Mouse (Mus musculus) R1 (cell line): ENCODE results near the gene Hoxa3.

ENCODE experiments used
- DNase-seq: peaks from one replicate; pipeline ENCODE4 v3.0.0-alpha.2; 2018; ENCODE audit warnings: low read depth, low spot score

Gene Hoxa3

DNA sequence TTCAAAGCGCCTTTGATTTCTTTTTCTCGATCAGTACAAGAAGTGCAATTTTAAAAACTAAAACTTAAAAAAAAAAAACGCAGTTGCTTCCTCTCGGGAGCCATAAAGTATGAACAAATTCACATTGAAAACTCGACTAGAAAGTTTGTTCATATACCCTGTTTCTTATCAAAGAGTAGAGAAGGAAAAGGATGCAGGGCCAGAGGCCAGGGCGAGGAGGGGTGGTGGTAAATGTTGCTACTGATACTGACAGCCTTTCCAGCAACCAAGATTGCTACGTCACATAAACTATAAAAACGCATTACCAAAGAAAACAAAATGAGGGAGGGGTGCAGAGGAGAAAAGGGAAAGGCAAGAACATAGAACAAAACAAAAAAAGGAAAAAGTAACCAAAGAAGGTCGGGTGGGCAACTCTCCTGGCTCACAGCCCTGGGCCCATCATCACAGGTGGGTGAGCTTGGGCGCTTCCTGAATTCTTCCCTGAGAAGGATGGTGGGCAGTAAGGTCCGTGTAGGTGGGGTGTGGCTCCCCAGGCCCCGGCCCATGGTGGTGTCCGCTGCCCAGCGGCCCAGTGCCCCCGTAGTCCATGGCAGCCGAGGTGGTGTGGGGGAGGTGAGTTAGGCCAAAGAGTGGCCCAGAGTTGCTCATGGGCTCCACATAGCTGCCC, 43.5 kb downstream of the Hoxa3 start:
- DNase-seq, result no peak

DNA sequence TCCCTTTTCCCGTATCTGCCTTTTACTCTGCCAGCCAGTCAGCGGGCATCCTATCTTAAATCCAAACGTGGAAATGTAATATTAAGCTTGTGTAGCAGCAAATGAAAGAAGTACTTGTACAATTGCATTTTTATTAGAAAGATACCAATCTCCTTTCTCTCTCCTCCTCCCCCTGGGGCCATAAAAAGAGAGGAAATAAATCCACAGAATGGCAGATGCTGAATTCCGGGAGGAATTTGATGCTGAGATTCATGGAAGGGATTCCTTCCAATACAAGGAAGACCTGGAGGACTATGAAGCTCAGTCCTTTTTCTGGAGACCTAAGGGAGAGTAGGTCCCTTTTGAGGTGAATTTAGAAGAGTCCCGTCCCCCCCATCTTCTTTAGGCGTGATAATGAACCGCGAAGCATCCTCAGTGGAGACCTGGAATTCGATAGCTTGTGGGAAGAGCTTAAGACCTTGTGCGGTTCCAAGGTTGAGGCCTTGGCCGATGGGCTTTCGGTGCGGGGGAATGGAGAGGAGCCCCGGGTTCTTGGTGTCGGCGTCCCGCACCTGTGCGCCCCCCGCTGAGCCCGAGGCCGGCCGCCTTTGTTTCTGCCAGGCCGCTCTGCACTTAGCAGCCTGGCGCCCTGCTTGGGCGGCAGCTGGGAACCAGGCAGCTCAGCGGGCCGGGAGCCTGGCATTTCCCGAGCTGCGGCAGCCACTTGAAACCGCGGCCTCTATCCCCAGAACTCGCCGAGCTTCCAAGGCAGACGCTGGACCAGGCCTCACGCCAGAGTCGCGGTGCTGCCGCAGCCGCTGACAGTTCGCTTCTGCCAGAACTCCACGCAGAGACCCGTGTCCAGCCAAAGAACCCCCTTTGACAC, 44.7 kb downstream of the Hoxa3 start:
- no peak for DNase-seq

DNA sequence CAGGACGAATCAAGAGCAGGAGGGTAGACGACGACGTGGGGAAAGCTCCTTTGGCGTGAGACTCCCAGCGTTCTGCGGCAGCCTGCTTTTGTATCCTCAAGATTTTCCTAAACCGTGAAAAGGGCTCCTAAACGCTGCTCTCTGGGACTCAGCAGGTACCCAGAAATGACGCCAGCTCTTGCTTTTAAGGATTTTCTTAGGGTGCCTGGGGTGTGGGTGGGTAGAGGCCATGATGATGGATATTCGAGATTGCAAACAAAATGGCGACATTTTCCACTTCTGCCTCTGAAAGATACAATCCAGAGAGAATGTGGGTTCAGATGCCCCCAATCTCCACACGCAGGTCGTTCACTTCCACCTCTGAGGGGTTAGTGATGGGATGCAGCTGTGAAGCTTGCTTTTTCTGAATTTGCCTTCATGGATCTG, 45.4 kb downstream of the Hoxa3 start:
- no peak for DNase-seq

DNA sequence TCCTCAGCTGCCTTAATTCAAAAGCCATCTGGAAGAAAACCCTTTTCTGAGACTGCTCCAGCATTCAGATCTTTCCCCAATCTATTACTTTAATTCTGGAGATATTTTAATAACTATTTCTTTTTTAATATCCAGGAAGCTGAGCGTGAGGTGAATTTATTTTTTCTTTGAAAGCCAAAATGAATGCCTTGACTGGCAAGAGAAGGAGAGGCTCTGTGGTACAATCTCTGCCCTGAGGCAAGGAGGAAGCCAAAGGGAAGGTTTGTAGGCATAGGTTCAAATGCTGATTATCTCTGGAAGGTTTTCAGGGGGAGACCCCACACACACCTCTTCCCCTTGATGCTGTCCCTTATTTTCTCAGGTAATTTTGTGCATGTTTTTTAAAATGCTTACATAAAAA, 46.0 kb downstream of the Hoxa3 start:
- no peak for DNase-seq

DNA sequence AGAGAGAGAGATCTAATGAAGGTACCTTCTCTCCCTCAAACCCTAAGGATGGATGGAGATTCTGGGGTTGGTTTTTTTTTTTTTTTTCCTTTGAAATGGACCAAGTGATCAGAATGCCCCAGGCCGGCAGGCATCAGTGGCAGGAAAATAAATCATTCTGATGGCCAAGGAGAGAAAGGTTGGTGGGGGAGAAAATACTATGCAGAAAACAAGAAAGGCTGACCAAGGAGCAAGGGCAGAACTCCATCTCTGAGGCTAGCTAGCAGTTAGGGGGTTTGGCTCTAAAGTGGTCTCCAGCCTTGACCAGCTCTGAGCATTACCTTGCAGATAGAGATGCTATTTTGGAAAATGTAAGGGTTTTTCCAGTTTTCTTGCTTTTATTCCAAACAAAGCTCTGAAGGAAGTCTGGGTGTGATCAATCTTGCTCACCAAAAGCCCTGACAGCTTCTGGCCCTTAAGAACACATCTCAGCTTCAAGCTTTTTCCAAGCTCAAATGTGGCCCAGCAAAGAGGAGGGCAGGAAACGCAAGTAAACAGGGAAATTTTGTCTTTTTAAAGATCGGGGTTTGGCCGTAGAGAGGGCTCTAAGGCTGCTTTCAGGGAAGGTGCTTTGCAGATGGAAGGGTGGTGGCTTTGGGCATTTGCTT, 46.6 kb downstream of the Hoxa3 start:
- no peak for DNase-seq

DNA sequence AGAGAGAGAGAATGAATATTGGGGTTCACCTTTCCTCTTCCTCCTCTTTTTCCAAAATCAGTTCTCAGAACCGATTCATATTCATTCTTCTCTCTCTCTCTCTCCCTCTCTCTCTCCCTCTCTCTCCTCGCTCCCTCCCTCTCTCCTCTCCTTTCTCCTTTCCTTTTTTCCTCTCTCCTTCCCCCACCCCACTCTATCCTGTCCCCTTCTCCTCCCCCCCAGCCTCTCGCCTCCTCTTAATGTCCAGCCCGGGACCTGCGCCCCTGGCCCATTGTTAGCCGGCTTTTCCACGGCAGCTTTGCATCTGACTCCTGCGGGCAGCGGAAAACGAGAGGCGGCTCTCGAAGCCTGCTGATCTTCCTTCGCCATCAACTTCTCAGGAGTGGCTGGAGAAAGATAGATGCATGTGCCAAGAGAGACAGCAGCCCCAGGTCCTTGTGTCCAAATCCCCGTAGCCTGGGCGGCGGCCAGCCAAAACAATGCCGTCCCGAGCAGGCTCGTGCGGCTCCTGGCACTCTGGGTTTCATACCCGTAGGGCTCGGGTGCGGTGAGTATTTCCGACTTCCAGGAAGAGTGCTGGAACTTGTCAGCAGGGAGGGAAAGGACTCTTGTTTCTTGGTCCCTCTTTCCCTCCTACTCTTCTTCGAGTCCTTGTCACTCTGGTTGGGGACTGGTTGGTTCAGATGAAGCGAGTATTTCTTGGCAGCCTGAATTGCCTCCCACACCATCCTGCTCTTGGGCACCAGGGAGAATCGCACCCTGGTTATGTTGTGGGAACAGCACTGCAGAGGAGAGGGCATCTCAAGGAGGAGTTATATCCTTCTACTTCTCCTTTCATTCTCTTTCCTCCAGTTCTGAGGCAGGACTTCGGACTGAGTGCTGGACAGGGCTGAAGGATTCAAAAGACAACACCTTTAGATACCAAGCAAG, 47.4 kb downstream of the Hoxa3 start:
- no peak for DNase-seq

DNA sequence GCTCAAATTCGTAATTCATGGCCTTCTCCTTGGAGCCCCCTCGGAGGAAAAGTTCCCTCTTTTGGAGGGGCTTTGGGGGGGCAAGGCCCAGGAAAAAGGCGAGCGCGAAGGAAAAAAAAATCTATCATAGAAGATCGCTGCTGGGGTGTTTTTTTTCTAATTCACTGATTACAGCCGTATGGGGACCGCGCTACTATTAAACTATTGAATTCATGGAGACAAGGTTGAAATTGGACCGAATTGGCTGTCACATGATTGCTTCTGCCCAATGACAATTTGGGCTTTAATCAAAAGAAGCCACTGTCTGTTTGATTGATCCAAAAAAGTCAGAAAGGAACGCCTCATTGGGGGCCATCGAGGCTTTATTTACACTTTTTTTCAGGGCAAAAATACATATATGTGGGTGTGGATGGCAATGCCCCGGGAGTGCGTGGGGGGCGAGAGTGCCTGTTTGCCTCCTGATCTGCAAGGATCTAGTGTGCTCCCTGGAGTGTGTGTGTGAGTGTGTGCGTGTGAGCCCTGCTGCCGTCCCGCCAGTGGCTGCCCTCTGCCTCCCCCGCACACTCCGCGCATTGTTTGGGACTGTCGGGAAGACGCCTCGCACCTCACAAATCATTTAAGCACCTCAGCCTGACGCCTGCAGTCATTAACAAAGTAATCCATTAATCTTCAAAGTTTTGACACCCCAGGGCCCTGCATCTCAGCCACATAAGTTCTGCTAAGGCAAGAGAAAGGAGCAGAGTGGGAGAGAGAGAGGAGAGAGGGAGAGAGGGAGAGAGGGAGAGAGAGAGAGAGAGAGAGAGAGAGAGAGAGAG, 48.3 kb downstream of the Hoxa3 start, which contains the start of gene Hoxa2:
Gene Hoxa2 (minus strand): TSS at position 206 of the 815 bp plus-strand sequence.
- no peak for DNase-seq

DNA sequence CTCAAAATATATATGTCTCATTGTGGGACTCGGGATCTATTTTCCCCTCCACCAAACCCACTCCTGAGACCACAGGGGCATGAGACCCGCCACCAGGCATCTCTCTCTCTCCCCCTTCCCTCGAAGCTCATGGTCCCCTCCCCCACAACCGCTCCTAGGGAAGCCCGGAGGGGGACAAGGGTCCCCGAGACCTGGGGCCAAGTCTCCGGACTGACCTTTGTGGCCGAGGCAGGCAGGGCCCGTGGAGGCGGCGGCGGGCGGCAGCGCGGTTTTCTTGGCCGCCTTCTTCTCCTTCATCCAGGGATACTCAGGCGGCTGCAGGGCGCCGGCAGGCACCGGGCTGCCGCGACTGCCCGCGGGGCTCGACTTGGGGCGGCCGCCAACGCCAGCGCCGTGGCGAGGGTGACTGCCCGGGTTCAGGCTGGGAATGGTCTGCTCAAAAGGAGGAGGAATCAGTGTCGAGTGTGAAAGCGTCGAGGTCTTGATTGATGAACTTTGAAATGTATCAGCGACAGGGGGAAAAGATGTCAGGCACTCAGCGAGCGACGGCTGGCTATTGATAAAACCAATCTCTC, 49.0 kb downstream of the Hoxa3 start:
- peak; percentile 25 for DNase-seq

DNA sequence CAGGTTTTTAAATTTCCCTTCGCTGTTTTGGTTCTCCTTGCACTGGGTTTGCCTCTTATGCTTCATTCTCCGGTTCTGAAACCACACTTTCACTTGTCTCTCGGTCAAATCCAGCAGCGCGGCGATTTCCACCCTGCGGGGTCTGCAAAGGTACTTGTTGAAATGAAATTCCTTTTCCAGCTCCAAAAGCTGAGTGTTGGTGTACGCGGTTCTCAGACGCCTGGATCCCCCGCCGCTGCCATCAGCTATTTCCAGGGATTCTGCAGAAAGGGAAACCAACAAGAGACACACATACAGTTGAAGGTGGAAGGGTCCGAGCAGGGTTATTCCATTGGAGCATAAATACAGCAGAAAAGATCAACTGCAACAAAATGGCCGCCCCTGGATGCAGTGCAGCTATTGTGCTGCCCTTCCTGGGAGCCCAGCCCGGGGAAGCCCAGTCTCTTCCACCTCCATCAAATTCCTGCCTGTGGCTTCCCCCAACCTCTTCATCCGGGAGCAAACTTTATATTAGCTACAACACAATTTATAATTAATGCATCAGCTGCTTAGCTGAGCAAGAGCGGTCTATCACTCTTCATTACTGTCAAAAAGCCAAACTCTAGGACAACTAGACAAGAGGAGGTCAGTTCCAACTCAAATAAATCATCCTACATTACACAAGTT, 49.6 kb downstream of the Hoxa3 start:
- DNase-seq, result peak; percentile 41

DNA sequence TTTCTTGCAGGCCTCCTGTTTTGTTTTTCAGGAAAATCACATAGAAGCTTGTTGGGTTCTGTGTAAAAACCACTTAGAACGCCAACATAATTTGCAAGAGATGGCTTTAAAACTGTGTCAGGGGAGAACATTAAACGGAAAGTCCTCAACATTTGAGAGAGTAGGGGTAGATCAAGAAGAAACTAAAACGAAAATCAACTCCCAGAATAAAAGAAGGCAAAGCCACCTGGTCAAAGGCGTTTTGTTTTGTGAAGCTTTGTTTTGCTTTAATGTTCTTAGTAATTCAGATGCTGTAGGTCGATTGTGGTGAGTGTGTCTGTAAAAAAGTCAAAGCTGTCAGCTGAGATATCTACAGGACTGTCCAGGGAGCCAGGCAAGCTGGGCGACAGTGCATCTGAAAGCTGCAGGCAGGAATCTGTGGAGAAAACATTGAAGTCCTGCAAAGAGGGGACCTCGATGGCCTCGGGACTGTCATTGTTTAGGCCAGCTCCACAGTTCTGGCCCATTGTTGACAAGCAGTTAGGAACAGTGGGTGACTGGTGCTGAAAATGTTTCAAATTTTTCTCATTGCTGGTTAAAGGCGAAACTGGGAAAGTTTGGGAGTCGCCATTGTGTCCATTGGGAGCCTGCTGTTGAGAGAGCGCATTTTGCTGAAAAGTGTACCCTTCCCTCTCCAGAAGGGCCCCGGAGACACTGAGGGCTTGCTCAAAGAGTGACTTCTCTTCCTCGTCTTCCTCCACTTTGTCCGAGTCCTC, 50.3 kb downstream of the Hoxa3 start:
- no peak for DNase-seq

DNA sequence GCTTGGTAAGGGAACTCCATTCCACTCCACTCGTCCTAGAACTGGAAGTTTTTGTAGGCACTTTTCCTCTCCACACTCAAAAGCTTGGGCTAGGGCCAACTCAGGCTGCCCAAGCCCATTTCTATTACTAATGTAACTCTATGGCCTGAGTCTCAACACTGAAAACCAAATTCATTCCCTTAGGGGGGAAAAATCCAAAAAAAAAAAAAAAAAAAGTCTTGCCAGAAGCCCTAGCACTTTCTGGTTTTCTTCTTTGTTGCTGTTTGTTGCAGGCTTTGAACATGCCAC, 51.1 kb downstream of the Hoxa3 start:
- no peak for DNase-seq

DNA sequence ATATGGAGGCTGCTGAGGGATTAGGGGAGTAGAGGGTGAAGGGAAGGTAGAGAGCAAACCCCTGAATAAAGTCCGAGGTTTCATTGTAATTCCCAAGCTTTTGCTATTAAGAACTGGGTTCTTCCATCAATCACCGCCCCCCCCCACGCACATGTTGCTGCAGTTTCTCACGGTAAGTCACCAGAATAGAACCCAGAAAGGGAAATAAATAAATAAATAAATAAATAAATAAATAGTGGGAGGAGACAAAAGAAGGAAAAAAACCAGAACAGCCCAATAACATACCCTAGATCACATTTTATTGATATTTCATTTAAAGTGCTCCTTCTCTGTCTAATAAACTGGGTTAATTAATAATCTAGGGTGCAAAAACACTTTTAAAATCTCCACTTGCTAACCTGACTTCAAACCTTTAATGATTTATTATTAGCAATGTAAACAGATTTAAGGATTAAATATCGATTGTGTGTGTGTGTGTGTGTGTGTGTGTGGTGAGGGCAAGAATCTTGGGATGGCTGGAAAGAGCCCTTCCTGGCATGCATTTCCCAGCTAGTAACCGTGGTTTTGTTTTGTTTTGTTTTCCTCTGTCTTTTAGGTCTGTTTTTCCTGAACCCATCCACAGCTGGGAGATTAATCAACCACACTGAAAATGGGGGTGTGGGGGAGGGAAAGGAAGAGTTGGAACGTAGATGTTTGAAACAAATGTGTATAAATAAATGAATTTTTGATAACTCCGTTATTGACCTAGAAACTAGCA, 51.6 kb downstream of the Hoxa3 start:
- no peak for DNase-seq

DNA sequence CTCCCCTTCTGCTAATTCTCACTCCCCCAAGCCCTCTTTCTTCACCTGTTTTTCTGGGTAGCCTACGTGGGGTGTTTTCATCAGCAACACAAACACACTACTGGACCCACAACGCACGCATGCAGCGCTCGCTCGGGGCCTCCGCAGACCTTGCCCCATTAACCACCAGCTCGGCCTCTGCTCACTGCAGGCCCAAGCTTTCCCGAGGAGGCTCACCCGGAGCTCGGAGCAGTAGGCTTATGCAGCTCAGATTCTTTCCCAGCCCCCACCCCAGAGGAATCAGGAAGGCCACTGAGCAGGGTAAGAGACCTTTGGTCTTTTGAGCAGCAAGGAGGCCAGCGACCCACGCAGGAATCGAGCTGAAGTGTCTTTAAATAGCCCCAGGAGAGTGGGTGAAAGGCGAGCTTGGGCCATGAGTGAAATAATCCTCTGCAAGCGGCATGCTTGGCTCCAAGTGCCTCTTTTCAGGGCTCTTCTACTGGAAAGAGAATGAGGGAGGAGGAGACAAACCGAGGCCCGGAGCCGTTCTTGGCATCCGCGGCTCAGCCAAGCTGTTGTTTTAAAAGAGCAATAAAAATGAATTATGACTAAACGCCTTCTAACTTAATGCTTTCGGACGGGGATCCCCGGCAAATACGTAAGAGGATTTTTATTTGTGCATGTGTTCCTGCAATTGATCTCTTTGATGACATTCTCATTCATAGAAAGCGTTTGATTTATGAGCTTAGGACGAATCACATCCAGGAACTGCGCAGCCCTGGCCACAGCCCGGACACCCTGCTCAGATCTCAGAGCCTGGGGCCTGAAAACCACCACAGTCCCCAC, 52.4 kb downstream of the Hoxa3 start:
- DNase-seq, result no peak

DNA sequence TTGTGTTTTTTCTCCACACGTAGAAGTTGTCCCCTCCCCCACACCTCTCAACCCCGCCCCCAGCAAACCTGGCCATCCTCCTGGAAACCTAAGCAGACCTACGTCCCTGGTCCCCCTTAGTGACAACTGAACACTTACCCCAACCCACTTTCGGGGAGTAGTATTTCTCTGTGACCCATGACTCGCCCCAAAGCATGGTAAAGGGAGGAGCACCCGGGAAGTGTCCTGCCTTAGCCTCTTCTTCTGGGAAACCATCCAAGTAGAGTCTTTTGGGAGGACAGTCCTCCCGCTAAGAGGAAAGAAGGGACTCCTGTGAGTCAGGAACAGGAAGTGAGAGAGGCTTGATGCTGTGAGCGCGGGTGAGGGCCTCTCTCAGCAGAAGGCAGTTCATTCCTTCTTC, 53.2 kb downstream of the Hoxa3 start:
- no peak for DNase-seq

DNA sequence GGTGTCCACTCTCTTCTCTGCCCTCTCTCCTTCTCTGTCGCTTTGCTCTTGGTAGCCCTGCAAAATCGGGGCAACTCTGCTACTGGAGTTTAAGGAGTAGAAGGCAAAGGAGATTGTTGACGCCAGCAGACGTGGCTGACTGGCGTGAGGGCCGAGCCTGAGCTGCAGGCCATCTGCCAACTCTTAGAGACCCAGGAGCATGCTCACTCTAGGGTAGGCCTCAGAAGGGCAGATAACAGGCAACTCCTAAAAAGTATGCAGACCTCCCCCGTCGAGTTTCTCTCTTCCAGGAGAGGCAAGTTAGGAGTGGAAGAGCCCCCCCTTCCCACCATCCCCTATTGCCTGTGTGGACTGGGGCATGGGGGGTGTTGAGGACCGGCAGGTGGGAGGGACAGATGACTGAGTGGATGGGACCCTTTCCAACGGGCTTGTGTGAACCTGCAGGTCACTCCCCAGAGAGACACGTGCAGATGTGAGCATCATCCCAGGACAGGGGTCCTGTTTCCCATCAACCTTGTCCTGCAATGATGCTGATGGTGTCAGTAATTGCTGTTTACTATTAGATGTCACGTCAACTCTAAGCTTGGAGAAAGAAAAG, 53.9 kb downstream of the Hoxa3 start:
- DNase-seq, result no peak

DNA sequence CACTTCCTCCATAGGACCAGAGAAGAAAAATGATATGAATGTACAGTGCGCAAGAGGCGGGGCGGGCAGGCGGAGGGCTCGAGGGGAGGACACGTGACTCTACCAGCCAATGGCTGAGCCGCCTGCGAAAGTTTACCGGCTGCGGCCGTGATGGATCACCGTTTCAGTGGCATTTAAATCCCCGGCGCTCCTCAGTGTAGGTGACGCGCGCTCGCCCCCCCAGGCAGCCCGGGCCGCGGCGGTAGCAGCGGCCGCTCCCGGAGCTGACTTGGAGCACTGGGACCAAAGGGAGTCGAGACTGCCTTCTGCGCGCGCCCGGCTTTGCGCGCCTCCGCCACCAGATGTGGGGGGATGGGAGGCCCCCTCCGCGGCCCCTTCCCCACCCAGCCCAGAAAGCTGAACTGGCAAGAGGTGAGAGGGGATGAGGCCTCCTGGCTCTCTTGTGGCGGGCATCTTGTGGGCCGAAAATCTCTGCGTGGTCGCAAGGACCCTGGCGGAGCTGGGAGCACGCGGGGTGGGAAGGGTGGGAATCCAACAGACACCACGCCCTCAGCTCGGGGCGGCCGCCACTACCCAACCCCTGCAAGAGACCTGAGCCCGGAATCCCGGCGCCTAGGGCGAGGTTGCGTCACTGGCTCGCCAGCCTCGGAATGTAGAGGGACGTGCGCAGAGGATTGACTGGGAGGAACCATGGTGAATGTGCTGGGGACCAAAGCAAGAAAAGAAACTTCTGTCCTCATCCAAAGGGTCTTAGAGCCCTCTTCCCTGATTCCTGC, 54.7 kb downstream of the Hoxa3 start, which contains the start of gene Hoxa1:
Gene Hoxa1 (minus strand): TSS at position 42 of the 776 bp plus-strand sequence.
- peak; percentile 94 for DNase-seq
